Mouse (Mus musculus): ENCODE data around the gene Olfr331. TPM values are rescaled to one million over a fixed set of nuclear protein-coding genes. Genes with fewer than 3 reads are reported as not detected.
"Not testable (repeated sequence)": the region's sequence is repeated elsewhere in the genome, so short reads cannot be mapped to it uniquely, and the experiment has no call there.

The Olfr331 gene
- not detected in 2 replicates for polyA plus RNA-seq (2012; rRNA removed)

DNA sequence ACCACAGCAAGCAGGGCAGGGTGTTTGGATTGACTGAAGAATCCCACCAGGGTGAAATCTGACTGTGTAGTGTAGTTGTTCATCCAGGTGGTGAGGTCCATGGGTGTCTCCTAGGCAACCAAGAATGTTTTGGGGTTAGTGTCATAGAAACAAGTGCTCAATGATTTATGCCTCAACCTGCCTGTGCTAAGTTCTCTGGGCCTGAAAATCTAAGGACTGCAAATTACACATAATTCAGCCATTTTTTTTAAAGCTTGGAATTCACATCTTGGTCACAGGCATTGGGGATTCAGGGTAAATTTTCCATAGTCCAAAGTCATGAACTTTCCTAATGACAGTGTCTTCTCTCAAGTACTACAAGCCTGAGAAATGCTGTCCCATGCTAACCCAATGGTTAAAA, at the start of gene Olfr331:
TSS of gene Olfr331 (minus strand) at position 101 of the 400 bp plus-strand sequence.
- not testable (repeated sequence) for H3K4me1 ChIP-seq (ENCODE audit: control insufficient read depth, insufficient read depth, low read length); H3K27me3 ChIP-seq (replicated peaks; ENCODE audit: control insufficient read depth, insufficient read depth, low read length); H3K27ac ChIP-seq (ENCODE audit: insufficient read depth, low read depth, low read length); DNase-seq; H3K4me3 ChIP-seq (ENCODE audit: insufficient read depth, low read depth, low read length); H3K36me3 ChIP-seq (ENCODE audit: control insufficient read depth, insufficient read depth, low read length)

DNA sequence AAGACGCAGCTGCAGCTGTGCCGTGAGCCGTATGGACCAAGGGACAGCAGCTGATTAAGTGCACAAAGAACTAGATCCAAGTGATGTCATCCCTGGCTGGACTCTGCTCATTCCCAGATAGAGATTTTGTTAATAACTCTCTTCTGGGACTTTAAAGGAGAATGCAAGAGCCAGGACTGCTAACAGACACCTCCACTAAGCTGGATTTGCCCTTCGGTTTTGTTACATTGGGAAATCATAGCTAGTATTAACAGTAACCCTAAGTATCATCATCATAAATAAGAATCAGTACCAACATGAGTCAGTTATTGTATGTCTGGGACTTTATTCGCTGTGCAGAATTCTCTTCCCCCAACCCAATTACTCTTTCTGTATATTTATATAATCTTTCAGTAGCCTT, 44.0 kb upstream of the Olfr331 start, which contains the start of gene Olfr329-ps:
TSS of gene Olfr329-ps (minus strand) at position 101 of the 400 bp plus-strand sequence.
- 83% methylated on average over 5 of the region's 5 CpGs for WGBS
- H3K4me3 ChIP-seq (ENCODE audit: insufficient read depth, low read depth, low read length) = no peak within 1 kb of the TSS
- H3K36me3 ChIP-seq (ENCODE audit: control insufficient read depth, insufficient read depth, low read length) = no peaks in the 10 kb centered on the region
- TF ChIP-seq CTCF (conservative IDR thresholded peaks at IDR 0.05; ENCODE audit: insufficient read depth, insufficient read length, low read depth, low read length) (no peak), POLR2A (IDR thresholded peaks at IDR 0.05; ENCODE audit: low read depth, low read length) (no peak)
- DNase-seq = no peak
- H3K4me1 ChIP-seq (ENCODE audit: control insufficient read depth, insufficient read depth, low read length) = no peaks in the 10 kb centered on the region
- no peaks in the 10 kb centered on the region for H3K27me3 ChIP-seq (replicated peaks; ENCODE audit: control insufficient read depth, insufficient read depth, low read length)
- H3K27ac ChIP-seq (ENCODE audit: insufficient read depth, low read depth, low read length) = no peak within 1 kb of the TSS

DNA sequence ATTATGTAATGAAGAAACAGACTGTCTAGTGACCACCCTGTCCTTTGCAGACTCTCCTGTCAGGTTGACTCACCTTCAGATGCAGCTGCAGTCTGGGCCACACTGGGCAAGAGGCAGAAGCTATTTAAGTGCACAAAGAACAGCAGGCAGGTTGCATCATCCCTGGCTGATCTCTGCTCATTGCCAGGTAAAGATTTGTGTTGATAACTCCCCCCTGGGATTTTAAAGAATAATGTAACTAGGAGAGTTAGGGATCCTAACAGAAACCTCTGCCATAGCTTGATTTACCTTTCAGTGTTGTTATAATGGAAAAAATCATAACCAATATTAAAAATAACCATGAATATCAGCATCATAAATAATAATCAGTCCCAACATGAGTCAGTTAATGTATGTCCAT, 32.4 kb upstream of the Olfr331 start, which contains the start of gene Olfr330:
TSS of gene Olfr330 (minus strand) at position 101 of the 400 bp plus-strand sequence.
- not testable (repeated sequence) for DNase-seq; H3K4me1 ChIP-seq (ENCODE audit: control insufficient read depth, insufficient read depth, low read length); H3K36me3 ChIP-seq (ENCODE audit: control insufficient read depth, insufficient read depth, low read length); H3K27ac ChIP-seq (ENCODE audit: insufficient read depth, low read depth, low read length); H3K27me3 ChIP-seq (replicated peaks; ENCODE audit: control insufficient read depth, insufficient read depth, low read length); H3K4me3 ChIP-seq (ENCODE audit: insufficient read depth, low read depth, low read length)

DNA sequence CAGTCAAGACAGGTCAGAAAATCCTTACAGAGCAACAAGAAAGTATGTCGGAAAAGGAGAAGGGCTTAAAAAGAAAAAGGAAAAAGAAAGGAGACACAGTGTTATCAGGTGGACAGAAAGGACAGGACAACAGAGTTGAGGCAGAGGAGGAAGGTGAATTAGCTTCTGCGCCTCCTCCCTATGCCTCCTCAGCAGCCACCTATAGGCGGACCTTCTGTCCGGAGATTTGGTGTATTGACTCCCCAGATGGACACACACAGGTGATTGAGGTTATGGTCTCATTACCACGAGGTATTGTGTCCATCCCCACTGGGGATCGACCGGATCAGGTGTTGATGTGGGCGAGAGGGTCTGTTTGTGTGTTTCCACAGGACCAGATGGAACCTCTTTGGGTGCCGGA, 17.4 kb upstream of the Olfr331 start:
- not testable (repeated sequence) for H3K4me3 ChIP-seq (ENCODE audit: insufficient read depth, low read depth, low read length); H3K27me3 ChIP-seq (replicated peaks; ENCODE audit: control insufficient read depth, insufficient read depth, low read length); H3K36me3 ChIP-seq (ENCODE audit: control insufficient read depth, insufficient read depth, low read length); H3K27ac ChIP-seq (ENCODE audit: insufficient read depth, low read depth, low read length); H3K4me1 ChIP-seq (ENCODE audit: control insufficient read depth, insufficient read depth, low read length)
- peak; percentile 16 for DNase-seq
- WGBS = 92% methylated on average over 9 of the region's 9 CpGs

DNA sequence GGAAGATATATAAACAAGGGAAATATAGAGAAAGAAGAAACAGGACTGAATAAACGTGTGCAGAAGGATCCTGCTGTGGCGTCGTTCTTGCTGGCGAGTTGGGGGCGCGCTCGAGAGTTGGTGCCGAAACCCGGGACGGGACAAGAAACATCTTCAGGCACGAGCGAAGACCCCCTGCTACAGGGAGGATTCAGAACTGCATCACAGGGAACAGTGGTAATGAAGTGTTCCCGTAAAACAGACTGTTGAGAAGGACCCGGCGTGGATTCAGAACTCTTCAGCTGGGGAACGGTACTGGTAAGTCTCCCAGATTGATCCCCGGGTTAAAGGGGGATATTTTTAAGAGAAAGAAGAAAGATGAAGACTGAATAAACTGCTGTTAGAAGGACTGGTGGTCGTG, 16.5 kb upstream of the Olfr331 start:
- not testable (repeated sequence) for H3K4me1 ChIP-seq (ENCODE audit: control insufficient read depth, insufficient read depth, low read length); H3K4me3 ChIP-seq (ENCODE audit: insufficient read depth, low read depth, low read length); H3K27ac ChIP-seq (ENCODE audit: insufficient read depth, low read depth, low read length); H3K27me3 ChIP-seq (replicated peaks; ENCODE audit: control insufficient read depth, insufficient read depth, low read length); H3K36me3 ChIP-seq (ENCODE audit: control insufficient read depth, insufficient read depth, low read length)
- 94% methylated on average over 18 of the region's 18 CpGs for WGBS
- peak; percentile 58 for DNase-seq

DNA sequence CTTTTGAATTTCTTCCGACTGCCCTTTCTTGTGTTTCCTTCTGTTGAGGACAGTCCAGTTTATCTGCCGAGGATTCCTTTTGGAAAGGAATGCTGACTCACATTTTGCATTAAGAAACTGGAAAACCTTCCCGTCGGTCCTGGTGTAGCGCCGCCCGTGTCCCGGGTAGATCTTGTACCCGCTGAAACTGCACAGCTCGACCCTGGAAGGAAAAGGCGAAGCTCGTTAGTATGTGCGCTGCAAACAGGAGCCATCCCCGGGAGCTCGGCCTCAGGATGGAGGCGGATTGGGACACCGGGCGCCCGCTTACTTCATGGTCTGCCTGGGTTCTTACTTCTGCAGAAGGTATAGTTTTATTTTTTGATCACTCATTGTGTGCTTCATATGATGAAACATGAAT, 6.7 kb upstream of the Olfr331 start:
- not testable (repeated sequence) for H3K27ac ChIP-seq (ENCODE audit: insufficient read depth, low read depth, low read length); H3K27me3 ChIP-seq (replicated peaks; ENCODE audit: control insufficient read depth, insufficient read depth, low read length); H3K36me3 ChIP-seq (ENCODE audit: control insufficient read depth, insufficient read depth, low read length); H3K4me1 ChIP-seq (ENCODE audit: control insufficient read depth, insufficient read depth, low read length); DNase-seq; H3K4me3 ChIP-seq (ENCODE audit: insufficient read depth, low read depth, low read length)
- 86% methylated on average over 19 of the region's 19 CpGs for WGBS

DNA sequence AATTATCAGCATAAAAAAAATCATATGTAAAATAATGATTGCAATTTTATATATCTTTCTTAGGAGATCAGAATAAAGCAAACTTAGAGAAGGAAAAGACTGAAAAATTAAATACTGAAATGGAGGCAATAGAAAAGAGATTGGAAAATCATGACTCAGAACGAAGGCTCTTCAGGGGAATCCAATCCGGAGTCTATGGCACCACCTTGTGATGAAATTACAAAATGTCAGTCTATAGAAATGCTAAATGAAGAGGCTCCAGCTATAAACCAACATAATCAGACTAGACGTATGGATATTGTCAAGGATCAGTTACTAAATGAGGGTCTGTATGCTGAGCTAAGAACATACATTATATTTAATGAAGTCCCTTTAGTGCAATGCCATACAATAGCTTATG, 3.1 kb downstream of the Olfr331 start:
- H3K36me3 ChIP-seq (ENCODE audit: control insufficient read depth, insufficient read depth, low read length) = no peaks in the 10 kb centered on the region
- H3K4me3 ChIP-seq (ENCODE audit: insufficient read depth, low read depth, low read length) = no peak overlapping the region
- no peaks in the 10 kb centered on the region for H3K27me3 ChIP-seq (replicated peaks; ENCODE audit: control insufficient read depth, insufficient read depth, low read length)
- no peaks in the 10 kb centered on the region for H3K4me1 ChIP-seq (ENCODE audit: control insufficient read depth, insufficient read depth, low read length)
- WGBS = 35% methylated on average over 3 of the region's 3 CpGs
- DNase-seq = no peak
- TF ChIP-seq CTCF (conservative IDR thresholded peaks at IDR 0.05; ENCODE audit: insufficient read depth, insufficient read length, low read depth, low read length) (no peak), POLR2A (IDR thresholded peaks at IDR 0.05; ENCODE audit: low read depth, low read length) (no peak)
- H3K27ac ChIP-seq (ENCODE audit: insufficient read depth, low read depth, low read length) = no peak overlapping the region

DNA sequence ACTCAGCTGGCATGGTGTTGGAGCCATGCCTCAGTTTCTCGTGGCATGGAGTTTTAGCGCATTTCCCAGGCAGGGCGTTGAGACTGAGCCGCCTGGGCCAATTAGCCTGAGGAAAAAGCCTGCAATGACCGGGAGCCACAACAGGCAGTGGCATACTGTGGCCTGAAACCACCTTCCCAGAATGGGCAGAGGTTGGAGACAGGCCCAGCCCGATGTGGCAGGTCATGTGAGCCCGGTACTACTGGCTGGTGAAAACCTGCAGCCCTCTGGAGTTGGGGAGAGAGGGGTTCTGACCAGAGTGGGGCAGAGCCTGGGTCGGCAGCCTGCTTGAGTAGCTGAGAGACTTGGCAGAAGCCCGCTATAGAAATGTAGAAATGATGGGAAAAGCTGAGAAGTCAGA, 3.6 kb downstream of the Olfr331 start:
- Histone ChIP-seq H3K4me3 (ENCODE audit: insufficient read depth, low read depth, low read length) (no peak overlapping the region), H3K36me3 (ENCODE audit: control insufficient read depth, insufficient read depth, low read length) (no peaks in the 10 kb centered on the region), H3K27ac (ENCODE audit: insufficient read depth, low read depth, low read length) (no peak overlapping the region), H3K27me3 (replicated peaks; ENCODE audit: control insufficient read depth, insufficient read depth, low read length) (no peaks in the 10 kb centered on the region), H3K4me1 (ENCODE audit: control insufficient read depth, insufficient read depth, low read length) (no peaks in the 10 kb centered on the region)
- WGBS = 80% methylated on average over 9 of the region's 9 CpGs
- TF ChIP-seq POLR2A (IDR thresholded peaks at IDR 0.05; ENCODE audit: low read depth, low read length) = no peak
- TF ChIP-seq CTCF (conservative IDR thresholded peaks at IDR 0.05; ENCODE audit: insufficient read depth, insufficient read length, low read depth, low read length) = no peak
- DNase-seq = no peak

Data from kidney, adult 2 months (tissue).